Comparison of ENCODE assay signal across 13 mouse cellular contexts in the genomic region with DNA sequence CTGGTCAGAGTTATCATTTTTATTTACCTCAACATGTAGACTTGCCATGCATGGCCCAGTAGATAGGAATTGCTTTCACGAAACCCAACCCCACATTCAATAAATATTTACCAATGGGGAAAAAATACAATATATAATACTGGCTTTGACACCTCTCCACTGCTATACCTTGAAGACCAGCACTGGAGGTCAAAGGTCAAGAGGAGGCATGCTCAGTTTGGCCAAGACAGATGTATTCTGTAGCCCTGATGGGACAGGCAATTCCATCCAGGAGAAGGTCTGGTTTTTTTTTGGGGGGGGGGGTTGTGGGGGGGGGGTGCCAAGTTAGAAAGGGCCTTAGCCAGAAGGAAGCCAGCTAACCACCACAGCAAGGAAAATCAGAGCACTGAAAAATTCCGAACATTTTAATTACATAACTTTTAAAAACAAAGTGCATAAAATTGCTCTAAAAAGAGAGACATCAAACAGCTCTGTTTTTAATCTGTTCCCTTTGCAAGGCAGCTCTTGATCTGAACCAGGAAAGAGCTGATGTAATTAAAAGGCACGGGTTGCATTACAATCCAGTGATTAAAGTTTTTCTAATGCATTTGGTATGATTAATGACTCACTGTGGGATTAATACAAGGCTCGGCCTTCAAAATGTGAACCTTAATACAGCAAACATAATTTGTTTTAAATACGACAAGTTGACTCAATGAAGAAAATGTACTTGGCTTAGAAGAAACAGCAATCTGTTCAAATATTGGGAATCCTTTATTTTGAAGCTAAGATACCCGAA.
DNase-seq lines count a peak whose midpoint lies in the region; ATAC-seq and TF ChIP-seq lines count a peak whose summit lies in the region.
"Had no signal": no experiment of that assay in that cellular context is flagged by ENCODE, and none has a peak within 500 bp of the region (broad histone marks: within the 10 kb centered on the region; RNA-seq: fewer than 3 reads in every experiment).

No protein-coding gene starts in this region.

- H3K36me3 ChIP-seq in embryonic facial prominence, embryonic 11.5 days (replicated peaks; ENCODE audit: control insufficient read depth, insufficient read depth, low read depth, low read length): peaks cover 4% of the 10 kb centered on the region; the same call in 1 of the 2 replicates
- H3K36me3 ChIP-seq in embryonic facial prominence, embryonic 10.5 days (replicated peaks): peaks cover 35% of the 10 kb centered on the region
- H3K36me3 ChIP-seq in hindbrain, postnatal 0 days (ENCODE audit: insufficient read depth, low read length): no peaks in the 10 kb centered on the region; the same call in 1 of the 2 replicates
- peaks cover 9% of the 10 kb centered on the region; the same call in 1 of the 2 replicates for H3K36me3 ChIP-seq in hindbrain, embryonic 14.5 days (replicated peaks; ENCODE audit: control insufficient read depth, insufficient read depth)
- H3K36me3 ChIP-seq in midbrain, embryonic 11.5 days (ENCODE audit: control insufficient read depth, insufficient read depth, low read length): no peaks in the 10 kb centered on the region; the same call in 1 of the 2 replicates
- H3K36me3 ChIP-seq in midbrain, embryonic 13.5 days: peaks cover 9% of the 10 kb centered on the region
- H3K36me3 ChIP-seq: midbrain, embryonic 15.5 days had no signal

- no peak overlapping the region for H3K4me3 ChIP-seq in embryonic facial prominence, embryonic 11.5 days (ENCODE audit: low read depth, low read length)
- no peak overlapping the region for H3K4me3 ChIP-seq in embryonic facial prominence, embryonic 10.5 days
- no peak overlapping the region for H3K4me3 ChIP-seq in hindbrain, postnatal 0 days (ENCODE audit: low read length)
- no peak overlapping the region for H3K4me3 ChIP-seq in hindbrain, embryonic 14.5 days (replicated peaks; ENCODE audit: low read length)
- H3K4me3 ChIP-seq in midbrain, embryonic 11.5 days (ENCODE audit: low read depth, low read length): no peak overlapping the region
- H3K4me3 ChIP-seq in midbrain, embryonic 13.5 days (replicated peaks): no peak overlapping the region
- H3K4me3 ChIP-seq: midbrain, embryonic 15.5 days; neural tube, embryonic 15.5 days had no signal

- no peak for TF ChIP-seq CTCF in hindbrain, postnatal 0 days (IDR thresholded peaks at IDR 0.05; ENCODE audit: low read depth)

- H3K9ac ChIP-seq in embryonic facial prominence, embryonic 11.5 days (replicated peaks; ENCODE audit: low read length): no peak overlapping the region
- no peak overlapping the region for H3K9ac ChIP-seq in hindbrain, postnatal 0 days (replicated peaks; ENCODE audit: low read length)
- H3K9ac ChIP-seq in hindbrain, embryonic 14.5 days: no peak overlapping the region
- no peak overlapping the region for H3K9ac ChIP-seq in midbrain, embryonic 11.5 days (ENCODE audit: low read length)
- no peak overlapping the region for H3K9ac ChIP-seq in midbrain, embryonic 13.5 days (replicated peaks)
- H3K9ac ChIP-seq: midbrain, embryonic 15.5 days; neural tube, embryonic 15.5 days had no signal

- H3K4me2 ChIP-seq in embryonic facial prominence, embryonic 11.5 days (ENCODE audit: low read depth, low read length): no peak overlapping the region
- no peak overlapping the region for H3K4me2 ChIP-seq in hindbrain, postnatal 0 days (ENCODE audit: low read depth, low read length)
- H3K4me2 ChIP-seq in hindbrain, embryonic 14.5 days (replicated peaks): no peak overlapping the region
- H3K4me2 ChIP-seq in midbrain, embryonic 11.5 days: no peak overlapping the region
- H3K4me2 ChIP-seq in midbrain, embryonic 13.5 days (replicated peaks): no peak overlapping the region
- H3K4me2 ChIP-seq: midbrain, embryonic 15.5 days; neural tube, embryonic 15.5 days had no signal

- no peaks in the 10 kb centered on the region for H3K9me3 ChIP-seq in embryonic facial prominence, embryonic 11.5 days (replicated peaks; ENCODE audit: control insufficient read depth, low read length)
- H3K9me3 ChIP-seq in embryonic facial prominence, embryonic 10.5 days: no peaks in the 10 kb centered on the region
- no peaks in the 10 kb centered on the region for H3K9me3 ChIP-seq in hindbrain, postnatal 0 days (ENCODE audit: low read length)
- H3K9me3 ChIP-seq in hindbrain, embryonic 14.5 days (ENCODE audit: control insufficient read depth, low read length): no peaks in the 10 kb centered on the region
- H3K9me3 ChIP-seq in midbrain, embryonic 11.5 days (ENCODE audit: control insufficient read depth, low read length): no peaks in the 10 kb centered on the region
- H3K9me3 ChIP-seq in midbrain, embryonic 13.5 days: no peaks in the 10 kb centered on the region
- H3K9me3 ChIP-seq: midbrain, embryonic 15.5 days; neural tube, embryonic 15.5 days had no signal

- peaks cover 3% of the 10 kb centered on the region; the same call in 1 of the 2 replicates for H3K4me1 ChIP-seq in embryonic facial prominence, embryonic 11.5 days (ENCODE audit: control insufficient read depth, insufficient read depth, low read length)
- peaks cover 48% of the 10 kb centered on the region for H3K4me1 ChIP-seq in embryonic facial prominence, embryonic 10.5 days
- peaks cover 20% of the 10 kb centered on the region for H3K4me1 ChIP-seq in hindbrain, postnatal 0 days (ENCODE audit: insufficient read depth, low read length)
- peaks cover 38% of the 10 kb centered on the region for H3K4me1 ChIP-seq in hindbrain, embryonic 14.5 days (replicated peaks; ENCODE audit: control insufficient read depth, insufficient read depth, low read length)
- peaks cover 5% of the 10 kb centered on the region; the same call in 1 of the 2 replicates for H3K4me1 ChIP-seq in midbrain, embryonic 11.5 days (ENCODE audit: control insufficient read depth, insufficient read depth, low read length)
- H3K4me1 ChIP-seq in midbrain, embryonic 13.5 days (replicated peaks): peaks cover 43% of the 10 kb centered on the region

- no peak overlapping the region for H3K27ac ChIP-seq in embryonic facial prominence, embryonic 11.5 days (replicated peaks; ENCODE audit: low read depth, low read length)
- no peak overlapping the region for H3K27ac ChIP-seq in embryonic facial prominence, embryonic 10.5 days (replicated peaks)
- 0 out of 2 replicates have a peak overlapping the region, but pooled peaks have one; percentile 51 for H3K27ac ChIP-seq in hindbrain, postnatal 0 days
- H3K27ac ChIP-seq in hindbrain, embryonic 14.5 days: no peak overlapping the region
- H3K27ac ChIP-seq in midbrain, embryonic 11.5 days (ENCODE audit: low read depth, low read length): no peak overlapping the region
- no peak overlapping the region for H3K27ac ChIP-seq in midbrain, embryonic 13.5 days
- H3K27ac ChIP-seq: neural tube, embryonic 15.5 days had no signal

- peak; percentile 34 for DNase-seq in embryonic facial prominence, embryonic 11.5 days (ENCODE audit: low spot score)
- no peak for DNase-seq in embryonic facial prominence, embryonic 10.5 days (ENCODE audit: low spot score)
- no peak for DNase-seq in hindbrain, postnatal 0 days (ENCODE audit: low spot score)
- no peak for DNase-seq in hindbrain, embryonic 14.5 days (ENCODE audit: low spot score)
- peak; percentile 84 for DNase-seq in midbrain, embryonic 11.5 days (ENCODE audit: low spot score, missing footprints)
- no peak for DNase-seq in adrenal gland, postnatal 25 days
- no peak for DNase-seq in adrenal gland, postnatal 4 days (ENCODE audit: low spot score in 2 of 2)
- DNase-seq: lung, adult 2 months; right cerebral cortex, postnatal 14 days; thymus, adult 18-20 months had no signal

- H3K27me3 ChIP-seq in embryonic facial prominence, embryonic 11.5 days (ENCODE audit: control insufficient read depth, insufficient read depth, low read length): no peaks in the 10 kb centered on the region
- H3K27me3 ChIP-seq in embryonic facial prominence, embryonic 10.5 days (replicated peaks; ENCODE audit: low read depth, poor library complexity, severe bottlenecking): no peaks in the 10 kb centered on the region
- no peaks in the 10 kb centered on the region for H3K27me3 ChIP-seq in hindbrain, postnatal 0 days (ENCODE audit: insufficient read depth, low read length)
- H3K27me3 ChIP-seq in hindbrain, embryonic 14.5 days (ENCODE audit: control insufficient read depth, insufficient read depth, low read length): no peaks in the 10 kb centered on the region
- H3K27me3 ChIP-seq in midbrain, embryonic 11.5 days (ENCODE audit: control insufficient read depth, insufficient read depth, low read length): no peaks in the 10 kb centered on the region
- H3K27me3 ChIP-seq in midbrain, embryonic 13.5 days: no peaks in the 10 kb centered on the region
- H3K27me3 ChIP-seq: midbrain, embryonic 15.5 days; neural tube, embryonic 15.5 days had no signal

- no peak for ATAC-seq in embryonic facial prominence, embryonic 11.5 days (replicated peaks; ENCODE audit: insufficient number of reproducible peaks, low FRiP score, low TSS enrichment, low read depth)
- no peak for ATAC-seq in hindbrain, postnatal 0 days
- ATAC-seq in hindbrain, embryonic 14.5 days (ENCODE audit: low FRiP score): no peak
- no peak; the same call in 1 of the 2 replicates for ATAC-seq in midbrain, embryonic 11.5 days (ENCODE audit: low FRiP score)
- no peak for ATAC-seq in midbrain, embryonic 13.5 days
- ATAC-seq: midbrain, embryonic 15.5 days had no signal

- 59% methylated on average over 6 of the region's 6 CpGs for WGBS in embryonic facial prominence, embryonic 11.5 days
- WGBS in embryonic facial prominence, embryonic 10.5 days: 73% methylated on average over 6 of the region's 6 CpGs
- WGBS in hindbrain, postnatal 0 days: 76% methylated on average over 6 of the region's 6 CpGs
- WGBS in hindbrain, embryonic 14.5 days: 72% methylated on average over 6 of the region's 6 CpGs
- WGBS in midbrain, embryonic 11.5 days: 83% methylated on average over 6 of the region's 6 CpGs
- WGBS in midbrain, embryonic 13.5 days: 82% methylated on average over 6 of the region's 6 CpGs

Comparison
In these comparisons a context has a peak if more than half of its experiments do, and no peak if none do; other contexts are left out.
1. DNase-seq: peak in embryonic facial prominence, embryonic 11.5 days (single experiment) and midbrain, embryonic 11.5 days (single experiment); none in embryonic facial prominence, embryonic 10.5 days (single experiment), hindbrain, postnatal 0 days (single experiment), hindbrain, embryonic 14.5 days (single experiment), adrenal gland, postnatal 25 days (single experiment) and adrenal gland, postnatal 4 days (0 of 2).